Mouse (Mus musculus): ENCODE data around the gene Cct7. TPM values are rescaled to one million over a fixed set of nuclear protein-coding genes. Genes with fewer than 3 reads are reported as not detected.

The Cct7 gene
- polyA plus RNA-seq, 1 experiment = 97.5 TPM

GRCm38 (mm10) chr6:85480685-85481084 lies 29.4 kb downstream of the Cct7 start:
- WGBS = 67% methylated on average over 16 of the region's 16 CpGs
- Histone ChIP-seq H3K4me1 (ENCODE audit: control insufficient read depth, insufficient read depth, low read length) (no peaks in the 10 kb centered on the region; the same call in 1 of the 2 replicates), H3K27ac (ENCODE audit: control insufficient read depth, insufficient read depth, low read depth, low read length, poor library complexity) (no peak overlapping the region), H3K4me3 (replicated peaks; ENCODE audit: control insufficient read depth, low read depth, low read length) (no peak overlapping the region)
- TF ChIP-seq CTCF (IDR thresholded peaks at IDR 0.05; ENCODE audit: control insufficient read depth, insufficient read depth, low read length) = no peak
- TF ChIP-seq POLR2A (IDR thresholded peaks at IDR 0.05; ENCODE audit: borderline replicate concordance, control insufficient read depth, low read depth, low read length) = no peak

DNA sequence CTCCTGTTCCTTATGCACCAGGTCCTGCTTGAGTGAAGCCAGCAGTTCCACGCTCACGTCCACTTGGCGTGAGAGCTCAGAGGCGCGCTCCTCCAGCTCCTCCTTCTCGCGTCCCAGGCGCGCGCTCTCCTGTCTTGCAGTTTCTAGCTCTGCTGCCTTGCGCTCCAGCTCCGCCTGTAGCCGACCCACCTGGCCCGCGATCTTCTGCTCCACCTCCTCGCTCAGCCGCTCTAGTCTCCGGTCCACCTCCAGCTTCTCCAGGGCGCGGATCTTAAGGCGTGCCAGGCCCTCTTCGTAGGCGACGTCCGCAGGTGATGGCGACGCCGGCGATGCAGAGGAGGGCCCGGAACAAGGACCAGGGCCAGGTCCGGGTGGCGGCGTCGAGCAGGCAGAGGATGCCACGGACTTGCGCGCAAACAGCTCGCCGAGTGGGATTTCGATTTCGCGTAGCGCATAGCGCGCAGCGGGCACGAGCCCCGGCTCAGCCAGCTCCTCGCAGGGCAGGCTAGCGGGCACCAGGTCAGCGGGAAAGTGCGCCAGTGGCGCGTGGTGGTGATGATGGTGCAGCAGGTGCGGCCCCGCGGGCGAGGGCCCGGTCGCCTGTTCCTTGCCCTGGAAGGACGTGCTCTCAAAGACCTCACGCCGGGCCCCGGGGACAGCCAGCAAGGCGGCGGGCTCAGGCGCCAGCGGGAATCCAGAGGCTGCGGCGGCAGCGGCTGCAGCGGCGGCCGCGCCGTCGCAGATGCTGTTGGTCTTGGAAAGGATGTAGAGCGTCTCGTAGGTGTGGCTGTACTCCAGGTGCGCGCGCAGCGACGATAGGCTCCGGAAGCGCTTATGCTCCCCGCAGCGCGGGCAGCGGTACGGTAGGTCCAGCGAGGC lies 32.8 kb downstream of the Cct7 start:
- Histone ChIP-seq H3K4me1 (ENCODE audit: control insufficient read depth, insufficient read depth, low read length) (no peaks in the 10 kb centered on the region), H3K4me3 (replicated peaks; ENCODE audit: control insufficient read depth, low read depth, low read length) (no peak overlapping the region), H3K27ac (ENCODE audit: control insufficient read depth, insufficient read depth, low read depth, low read length, poor library complexity) (no peak overlapping the region)
- 7% methylated on average over 92 of the region's 92 CpGs for WGBS
- TF ChIP-seq POLR2A (IDR thresholded peaks at IDR 0.05; ENCODE audit: borderline replicate concordance, control insufficient read depth, low read depth, low read length) = no peak
- TF ChIP-seq CTCF (IDR thresholded peaks at IDR 0.05; ENCODE audit: control insufficient read depth, insufficient read depth, low read length) = no peak

DNA sequence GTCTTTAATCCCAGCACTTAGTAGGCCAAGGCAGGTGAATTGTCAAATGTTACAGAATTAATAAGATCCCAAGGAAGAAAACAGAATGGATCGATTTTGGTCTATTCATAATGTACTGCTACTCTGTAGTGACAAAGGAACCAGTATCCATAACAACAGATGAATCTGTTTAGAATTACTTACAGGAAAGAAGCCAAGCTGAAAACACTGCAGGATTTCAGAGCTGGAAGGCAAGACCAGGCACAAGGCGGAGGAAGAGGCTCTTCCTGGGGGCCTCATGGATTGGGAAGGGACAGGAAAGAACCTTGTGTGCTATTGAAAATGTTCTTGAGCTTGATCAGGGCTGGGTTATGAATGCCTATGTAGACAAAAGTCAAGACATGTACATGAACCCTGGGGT lies 34.4 kb downstream of the Cct7 start:
- Histone ChIP-seq H3K27ac (ENCODE audit: control insufficient read depth, insufficient read depth, low read depth, low read length, poor library complexity) (no peak overlapping the region), H3K4me1 (ENCODE audit: control insufficient read depth, insufficient read depth, low read length) (no peaks in the 10 kb centered on the region), H3K4me3 (replicated peaks; ENCODE audit: control insufficient read depth, low read depth, low read length) (no peak overlapping the region)
- WGBS = 73% methylated on average over 2 of the region's 2 CpGs
- no peak for TF ChIP-seq CTCF (IDR thresholded peaks at IDR 0.05; ENCODE audit: control insufficient read depth, insufficient read depth, low read length)
- TF ChIP-seq POLR2A (IDR thresholded peaks at IDR 0.05; ENCODE audit: borderline replicate concordance, control insufficient read depth, low read depth, low read length) = no peak

GRCm38 (mm10) chr6:85488510-85488909 lies 37.2 kb downstream of the Cct7 start:
- TF ChIP-seq POLR2A (IDR thresholded peaks at IDR 0.05; ENCODE audit: borderline replicate concordance, control insufficient read depth, low read depth, low read length) (no peak), CTCF (IDR thresholded peaks at IDR 0.05; ENCODE audit: control insufficient read depth, insufficient read depth, low read length) (no peak)
- Histone ChIP-seq H3K4me1 (ENCODE audit: control insufficient read depth, insufficient read depth, low read length) (no peaks in the 10 kb centered on the region), H3K27ac (ENCODE audit: control insufficient read depth, insufficient read depth, low read depth, low read length, poor library complexity) (no peak overlapping the region), H3K4me3 (replicated peaks; ENCODE audit: control insufficient read depth, low read depth, low read length) (no peak overlapping the region)
- 82% methylated on average over 4 of the region's 4 CpGs for WGBS

DNA sequence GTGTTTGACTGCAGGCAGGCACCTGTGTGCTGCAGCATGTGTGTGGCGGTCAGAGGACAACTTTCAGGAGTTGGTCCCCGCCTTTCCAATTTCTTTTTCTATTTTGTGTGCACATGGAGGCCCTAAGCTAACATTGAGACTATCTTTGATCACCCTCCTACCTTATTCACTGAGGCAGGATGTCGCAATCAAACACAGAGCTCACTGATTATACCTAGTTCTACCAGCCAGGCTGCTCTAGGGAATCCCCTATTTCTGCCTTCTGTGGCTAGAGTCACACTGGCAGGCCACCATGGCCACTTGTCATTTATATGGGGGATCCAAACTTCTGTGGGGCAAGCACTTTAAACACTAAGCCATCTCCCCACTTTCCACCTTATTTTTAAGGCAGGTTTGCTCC lies 38.4 kb downstream of the Cct7 start:
- no peak overlapping the region for H3K4me3 ChIP-seq (replicated peaks; ENCODE audit: control insufficient read depth, low read depth, low read length)
- no peaks in the 10 kb centered on the region for H3K4me1 ChIP-seq (ENCODE audit: control insufficient read depth, insufficient read depth, low read length)
- 69% methylated on average over 3 of the region's 3 CpGs for WGBS
- TF ChIP-seq POLR2A (IDR thresholded peaks at IDR 0.05; ENCODE audit: borderline replicate concordance, control insufficient read depth, low read depth, low read length) (no peak), CTCF (IDR thresholded peaks at IDR 0.05; ENCODE audit: control insufficient read depth, insufficient read depth, low read length) (no peak)
- no peak overlapping the region for H3K27ac ChIP-seq (ENCODE audit: control insufficient read depth, insufficient read depth, low read depth, low read length, poor library complexity)

- TF ChIP-seq CTCF (IDR thresholded peaks at IDR 0.05; ENCODE audit: control insufficient read depth, insufficient read depth, low read length) (no peak), POLR2A (IDR thresholded peaks at IDR 0.05; ENCODE audit: borderline replicate concordance, control insufficient read depth, low read depth, low read length) (no peak)
- Histone ChIP-seq H3K27ac (ENCODE audit: control insufficient read depth, insufficient read depth, low read depth, low read length, poor library complexity) (no peak overlapping the region), H3K4me3 (replicated peaks; ENCODE audit: control insufficient read depth, low read depth, low read length) (no peak overlapping the region), H3K4me1 (ENCODE audit: control insufficient read depth, insufficient read depth, low read length) (no peaks in the 10 kb centered on the region)
- WGBS = 71% methylated on average over 4 of the region's 4 CpGs
Observed at GRCm38 (mm10) chr6:85490252-85490651, 38.9 kb downstream of the Cct7 start.

- TF ChIP-seq POLR2A (IDR thresholded peaks at IDR 0.05; ENCODE audit: borderline replicate concordance, control insufficient read depth, low read depth, low read length) = no peak
- TF ChIP-seq CTCF (IDR thresholded peaks at IDR 0.05; ENCODE audit: control insufficient read depth, insufficient read depth, low read length) = no peak
- WGBS = 78% methylated on average over 3 of the region's 3 CpGs
- H3K4me3 ChIP-seq (replicated peaks; ENCODE audit: control insufficient read depth, low read depth, low read length) = no peak overlapping the region
- H3K4me1 ChIP-seq (ENCODE audit: control insufficient read depth, insufficient read depth, low read length) = no peaks in the 10 kb centered on the region
- no peak overlapping the region for H3K27ac ChIP-seq (ENCODE audit: control insufficient read depth, insufficient read depth, low read depth, low read length, poor library complexity)
Observed at GRCm38 (mm10) chr6:85491606-85492005, 40.3 kb downstream of the Cct7 start.

DNA sequence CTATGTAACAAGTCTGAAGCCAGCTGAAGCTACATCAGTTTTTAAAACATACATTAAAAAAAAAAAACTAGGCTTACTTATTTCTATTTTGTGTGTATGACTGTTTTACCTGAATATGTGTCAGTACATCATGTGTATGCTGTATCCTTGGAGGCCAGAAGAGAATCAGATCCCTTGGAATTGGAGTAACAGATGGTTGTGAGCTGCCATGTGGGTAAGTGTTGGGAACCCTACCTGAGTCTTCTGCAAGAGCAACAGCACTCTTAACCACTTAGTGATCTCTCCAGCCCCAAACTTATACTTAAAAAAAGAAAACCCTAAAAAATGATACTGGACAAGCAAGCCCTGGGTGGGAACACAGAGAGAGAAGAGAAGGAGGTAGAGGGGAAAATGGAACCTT lies 45.7 kb downstream of the Cct7 start:
- Histone ChIP-seq H3K4me3 (replicated peaks; ENCODE audit: control insufficient read depth, low read depth, low read length) (no peak overlapping the region), H3K27ac (ENCODE audit: control insufficient read depth, insufficient read depth, low read depth, low read length, poor library complexity) (no peak overlapping the region), H3K4me1 (ENCODE audit: control insufficient read depth, insufficient read depth, low read length) (no peaks in the 10 kb centered on the region)
- TF ChIP-seq CTCF (IDR thresholded peaks at IDR 0.05; ENCODE audit: control insufficient read depth, insufficient read depth, low read length) (no peak), POLR2A (IDR thresholded peaks at IDR 0.05; ENCODE audit: borderline replicate concordance, control insufficient read depth, low read depth, low read length) (no peak)
